Mouse (Mus musculus) kidney, adult 2 months (tissue): ENCODE results near the gene Tenm4.

Experiments
- CTCF ChIP-seq: fragments of 200-500 bp; conservative IDR thresholded peaks from 2 replicates; pipeline ENCODE4 v1.5.1; 2011; ENCODE audit warnings: low read depth, mild to moderate bottlenecking, control low read depth, low read length, moderate library complexity, mixed read lengths; ENCODE audit not compliant: insufficient read depth, insufficient read length
- POLR2A ChIP-seq: fragments of 200-500 bp; IDR thresholded peaks from one replicate; pipeline ENCODE4 v1.6.1; 2011; ENCODE audit warnings: low read depth, low read length, control low read depth

- no peak for TF ChIP-seq CTCF
- no peak for TF ChIP-seq POLR2A
These were observed 36.0 kb downstream of the Tenm4 start for GRCm38 (mm10) chr7:96207071-96207470.
